Mouse (Mus musculus) neutrophil, adult 65 days (primary cell): ENCODE results near the gene Lrrc8a. TPM values are rescaled to one million over a fixed set of nuclear protein-coding genes. Genes with fewer than 3 reads are reported as not detected.

Source experiments
- total RNA-seq: library from RNA; stranded (reverse); gene quantifications from 2 replicates; pipeline ENCODE4 v1.2.4, GENCODE M21; 2023

Gene Lrrc8a
- 20.1 and 24.6 TPM in 2 replicates for total RNA-seq

GRCm38 (mm10) chr2:30237199-30237880 lies at the start of gene Lrrc8a:
Lrrc8a (plus strand) TSS chr2:30237715.

GRCm38 (mm10) chr2:30205629-30206357 lies 31.7 kb upstream of the Lrrc8a start, which contains the start of gene Kyat1:
Kyat1 (minus strand) TSS chr2:30205847.

GRCm38 (mm10) chr2:30240267-30240666 lies 2.8 kb downstream of the Lrrc8a start, which contains the start of gene Gm28035:
Gm28035 (plus strand) TSS chr2:30240567.

GRCm38 (mm10) chr2:30265767-30266253 lies 28.3 kb downstream of the Lrrc8a start, which contains the start of gene Phyhd1:
Phyhd1 (plus strand) TSS chr2:30266203.

GRCm38 (mm10) chr2:30280743-30281142 lies 43.2 kb downstream of the Lrrc8a start, which contains the start of gene Gm28038:
Gm28038 (plus strand) TSS chr2:30281043.

GRCm38 (mm10) chr2:30286192-30287026 lies 48.9 kb downstream of the Lrrc8a start, which contains the start of the genes Dolk and Nup188:
Dolk (minus strand) TSS chr2:30286334.
Nup188 (plus strand) TSS chr2:30286397.

Other genes starting within 250 kb of the Lrrc8a start
- gene Wdr34, start 188.8 kb upstream of the Lrrc8a start, total RNA-seq = 1.5 and 1.6 TPM in 2 replicates
- 91.9 and 105 TPM in 2 replicates for gene Set, start 180.3 kb upstream of the Lrrc8a start, total RNA-seq
- 3.2 and 5.1 TPM in 2 replicates for gene Pkn3, start 160.0 kb upstream of the Lrrc8a start, total RNA-seq
- gene Zdhhc12, start 144.1 kb upstream of the Lrrc8a start, total RNA-seq = 4.1 and 8.7 TPM in 2 replicates
- 38.4 and 49.2 TPM in 2 replicates for gene Zer1, start 113.1 kb upstream of the Lrrc8a start, total RNA-seq
- gene Tbc1d13, start 104.0 kb upstream of the Lrrc8a start, total RNA-seq = 41.9 and 47.4 TPM in 2 replicates
- gene Endog, start 66.2 kb upstream of the Lrrc8a start, total RNA-seq = 2.8 and 3.4 TPM in 2 replicates
- gene Spout1, start 59.3 kb upstream of the Lrrc8a start, total RNA-seq = 6.7 and 7.5 TPM in 2 replicates
- 1.7 and 2.7 TPM in 2 replicates for gene Kyat1, start 31.9 kb upstream of the Lrrc8a start, total RNA-seq
- gene Gm28035, start 2.9 kb downstream of the Lrrc8a start, total RNA-seq = 0.19 TPM in 1 of 2 replicates, not detected in the other
- gene Phyhd1, start 28.5 kb downstream of the Lrrc8a start, total RNA-seq = 1.8 and 2.8 TPM in 2 replicates
- not detected in 2 replicates for gene Gm28038, start 43.3 kb downstream of the Lrrc8a start, total RNA-seq
- 6.6 and 8.6 TPM in 2 replicates for gene Dolk, start 48.6 kb downstream of the Lrrc8a start, total RNA-seq
- gene Nup188, start 48.7 kb downstream of the Lrrc8a start, total RNA-seq = 17.5 and 23.0 TPM in 2 replicates
- gene Sh3glb2, start 121.6 kb downstream of the Lrrc8a start, total RNA-seq = 14.6 and 14.7 TPM in 2 replicates
- 3.9 and 4.6 TPM in 2 replicates for gene Miga2, start 126.5 kb downstream of the Lrrc8a start, total RNA-seq
- gene Dolpp1, start 154.5 kb downstream of the Lrrc8a start, total RNA-seq = 12.6 TPM in 2 replicates
- gene Crat, start 178.1 kb downstream of the Lrrc8a start, total RNA-seq = 26.9 and 34.8 TPM in 2 replicates
- 65.6 and 98.9 TPM in 2 replicates for gene Ptpa, start 178.3 kb downstream of the Lrrc8a start, total RNA-seq
- gene Ier5l, start 236.5 kb downstream of the Lrrc8a start, total RNA-seq = 1.4 and 2.5 TPM in 2 replicates